Mouse (Mus musculus) neural tube, embryonic 12.5 days (tissue): ENCODE measurements around the gene Zswim1. TPM values are rescaled to one million over a fixed set of nuclear protein-coding genes. Genes with fewer than 3 reads are reported as not detected.

Experiments
- ATAC-seq: fragments of 200-750 bp; cut with Nextera tagmentation; 2 replicates; pipeline ENCODE4 v1.8.0; 2017; ENCODE audit warnings: low read depth, mild to moderate bottlenecking, moderate TSS enrichment, moderate library complexity; ENCODE audit not compliant: low FRiP score
- H3K27ac ChIP-seq: fragments of 300-500 bp; sonication (generic); 2 replicates; pipeline ENCODE4 v1.5.1; 2016
- H3K27me3 ChIP-seq: fragments of 300-500 bp; sonication (generic); replicated peaks from 2 replicates; pipeline ENCODE4 v1.6.1; 2016; ENCODE audit warnings: mild to moderate bottlenecking
- H3K36me3 ChIP-seq: fragments of 300-500 bp; sonication (generic); 2 replicates; pipeline ENCODE4 v1.6.1; 2016; ENCODE audit warnings: mild to moderate bottlenecking
- H3K4me1 ChIP-seq: fragments of 300-500 bp; sonication (generic); 2 replicates; pipeline ENCODE4 v1.6.1; 2016
- H3K4me2 ChIP-seq: fragments of 300-500 bp; sonication (generic); replicated peaks from 2 replicates; pipeline ENCODE4 v1.6.1; 2016; ENCODE audit warnings: mild to moderate bottlenecking
- H3K4me3 ChIP-seq: fragments of 300-500 bp; sonication (generic); 2 replicates; pipeline ENCODE4 v1.5.1; 2016
- H3K9ac ChIP-seq: fragments of 300-500 bp; sonication (generic); 2 replicates; pipeline ENCODE4 v1.6.1; 2016; ENCODE audit warnings: mild to moderate bottlenecking
- H3K9me3 ChIP-seq: fragments of 300-500 bp; sonication (generic); 2 replicates; pipeline ENCODE4 v1.6.1; 2016; ENCODE audit warnings: mild to moderate bottlenecking
- WGBS: fragments of 180-500 bp; shearing (Covaris S2); methylation state at CpG from one replicate; pipeline ENCODE4 v1.1.7; 2016; 5-methylcytosine and 5-hydroxymethylcytosine counted together
- polyA plus RNA-seq: library from polyadenylated mRNA; unstranded; fragments of >200 nt; fragmentation: Nextera tagmentation; extraction: Ambion mirVana; gene quantifications from 2 replicates; pipeline ENCODE4 v1.2.1, GENCODE M21; 2016

The Zswim1 gene
- polyA plus RNA-seq, 1 experiment from 2014 or later: 22.8 TPM

- H3K36me3 ChIP-seq: peaks cover 20% of the 10 kb centered on the region
- no peak overlapping the region for H3K4me2 ChIP-seq
- no peak overlapping the region for H3K4me3 ChIP-seq
- no peak overlapping the region for H3K9ac ChIP-seq
- H3K9me3 ChIP-seq: no peaks in the 10 kb centered on the region
- WGBS: 78% methylated on average over 5 of the region's 5 CpGs
- H3K27me3 ChIP-seq: no peaks in the 10 kb centered on the region
- ATAC-seq: no peak
- H3K27ac ChIP-seq: no peak overlapping the region
- H3K4me1 ChIP-seq: peaks cover 5% of the 10 kb centered on the region; the same call in 1 of the 2 replicates
These were observed 4.8 kb upstream of the Zswim1 start for GRCm38 (mm10) chr2:164817703-164818102.

GRCm38 (mm10) chr2:164821060-164821459 is 1.4 kb upstream of the Zswim1 start:
- H3K9me3 ChIP-seq: no peaks in the 10 kb centered on the region
- WGBS: 87% methylated on average over 6 of the region's 6 CpGs
- H3K4me2 ChIP-seq: no peak overlapping the region
- peaks cover 5% of the 10 kb centered on the region; the same call in 1 of the 2 replicates for H3K4me1 ChIP-seq
- H3K27ac ChIP-seq: no peak overlapping the region
- H3K4me3 ChIP-seq: no peak overlapping the region
- no peaks in the 10 kb centered on the region for H3K27me3 ChIP-seq
- ATAC-seq: no peak
- peaks cover 34% of the 10 kb centered on the region for H3K36me3 ChIP-seq
- H3K9ac ChIP-seq: no peak overlapping the region

GRCm38 (mm10) chr2:164823181-164823585 is 697 bp downstream of the Zswim1 start:
- H3K4me2 ChIP-seq: peak overlapping the region; percentile 67
- peak overlapping the region; percentile 68 for H3K9ac ChIP-seq
- H3K9me3 ChIP-seq: no peaks in the 10 kb centered on the region
- H3K27me3 ChIP-seq: no peaks in the 10 kb centered on the region
- peak overlapping the region; percentile 68 for H3K27ac ChIP-seq
- ATAC-seq: peak; percentile 80
- peaks cover 5% of the 10 kb centered on the region; the same call in 1 of the 2 replicates for H3K4me1 ChIP-seq
- 4% methylated on average over 10 of the region's 10 CpGs for WGBS
- H3K36me3 ChIP-seq: peaks cover 56% of the 10 kb centered on the region
- peak overlapping the region; percentile 69 for H3K4me3 ChIP-seq

- Histone ChIP-seq H3K9ac (no peak overlapping the region), H3K27me3 (no peaks in the 10 kb centered on the region), H3K4me2 (peak overlapping the region; percentile 67), H3K4me3 (no peak overlapping the region), H3K9me3 (no peaks in the 10 kb centered on the region; the same call in 1 of the 2 replicates), H3K36me3 (peaks cover 62% of the 10 kb centered on the region), H3K27ac (no peak overlapping the region), H3K4me1 (peaks cover 5% of the 10 kb centered on the region; the same call in 1 of the 2 replicates)
- 91% methylated on average over 4 of the region's 4 CpGs for WGBS
- ATAC-seq: no peak
These were observed 1.5 kb downstream of the Zswim1 start for GRCm38 (mm10) chr2:164823969-164824368.

GRCm38 (mm10) chr2:164825521-164825920 is 3.0 kb downstream of the Zswim1 start:
- H3K9me3 ChIP-seq: no peaks in the 10 kb centered on the region; the same call in 1 of the 2 replicates
- H3K4me1 ChIP-seq: peaks cover 5% of the 10 kb centered on the region; the same call in 1 of the 2 replicates
- ATAC-seq: no peak
- H3K27me3 ChIP-seq: no peaks in the 10 kb centered on the region
- H3K27ac ChIP-seq: no peak overlapping the region
- no peak overlapping the region for H3K4me3 ChIP-seq
- H3K4me2 ChIP-seq: no peak overlapping the region
- WGBS: 95% methylated on average over 17 of the region's 17 CpGs
- H3K9ac ChIP-seq: no peak overlapping the region
- peaks cover 54% of the 10 kb centered on the region for H3K36me3 ChIP-seq

GRCm38 (mm10) chr2:164827146-164827850 is 4.8 kb downstream of the Zswim1 start:
- 92% methylated on average over 16 of the region's 16 CpGs for WGBS
- Histone ChIP-seq H3K4me2 (no peak overlapping the region), H3K9ac (no peak overlapping the region), H3K4me3 (no peak overlapping the region), H3K4me1 (peaks cover 3% of the 10 kb centered on the region; the same call in 1 of the 2 replicates), H3K27me3 (no peaks in the 10 kb centered on the region), H3K36me3 (peaks cover 43% of the 10 kb centered on the region), H3K9me3 (no peaks in the 10 kb centered on the region; the same call in 1 of the 2 replicates), H3K27ac (no peak overlapping the region)
- no peak for ATAC-seq

- Histone ChIP-seq H3K36me3 (peaks cover 43% of the 10 kb centered on the region), H3K27ac (no peak within 1 kb of the TSS), H3K4me2 (no peak within 1 kb of the TSS), H3K9me3 (no peaks in the 10 kb centered on the region; the same call in 1 of the 2 replicates), H3K4me3 (no peak within 1 kb of the TSS), H3K27me3 (no peaks in the 10 kb centered on the region), H3K9ac (no peak within 1 kb of the TSS), H3K4me1 (peaks cover 7% of the 10 kb centered on the region)
- no peak for ATAC-seq
- WGBS: 90% methylated on average over 6 of the region's 6 CpGs
These were observed 6.0 kb downstream of the Zswim1 start, which contains the start of gene Spata25 for GRCm38 (mm10) chr2:164828437-164828836. Spata25 (minus strand) TSS chr2:164828537.

GRCm38 (mm10) chr2:164829090-164829489 is 6.6 kb downstream of the Zswim1 start:
- H3K9me3 ChIP-seq: no peaks in the 10 kb centered on the region; the same call in 1 of the 2 replicates
- WGBS: 98% methylated on average over 1 of the region's 1 CpGs
- no peak for ATAC-seq
- no peak overlapping the region for H3K4me2 ChIP-seq
- no peaks in the 10 kb centered on the region for H3K27me3 ChIP-seq
- H3K9ac ChIP-seq: no peak overlapping the region
- H3K4me3 ChIP-seq: no peak overlapping the region
- no peak overlapping the region for H3K27ac ChIP-seq
- H3K4me1 ChIP-seq: peaks cover 10% of the 10 kb centered on the region
- peaks cover 43% of the 10 kb centered on the region for H3K36me3 ChIP-seq

GRCm38 (mm10) chr2:164831029-164831428 is 8.5 kb downstream of the Zswim1 start:
- H3K4me1 ChIP-seq: peaks cover 22% of the 10 kb centered on the region
- no peak overlapping the region for H3K27ac ChIP-seq
- peaks cover 32% of the 10 kb centered on the region for H3K36me3 ChIP-seq
- no peaks in the 10 kb centered on the region; the same call in 1 of the 2 replicates for H3K9me3 ChIP-seq
- 88% methylated on average over 10 of the region's 10 CpGs for WGBS
- ATAC-seq: no peak
- H3K4me2 ChIP-seq: no peak overlapping the region
- no peaks in the 10 kb centered on the region for H3K27me3 ChIP-seq
- H3K9ac ChIP-seq: no peak overlapping the region
- no peak overlapping the region for H3K4me3 ChIP-seq

- H3K27me3 ChIP-seq: no peaks in the 10 kb centered on the region
- no peak; the same call in 1 of the 2 replicates for ATAC-seq
- peaks cover 28% of the 10 kb centered on the region for H3K36me3 ChIP-seq
- peak overlapping the region; percentile 92 for H3K4me2 ChIP-seq
- 63% methylated on average over 16 of the region's 16 CpGs for WGBS
- H3K9ac ChIP-seq: peak overlapping the region; percentile 64
- no peaks in the 10 kb centered on the region; the same call in 1 of the 2 replicates for H3K9me3 ChIP-seq
- H3K27ac ChIP-seq: no peak overlapping the region; the same call in 1 of the 2 replicates
- peak overlapping the region; percentile 61; the same call in 1 of the 2 replicates for H3K4me3 ChIP-seq
- peaks cover 22% of the 10 kb centered on the region for H3K4me1 ChIP-seq
These were observed 9.7 kb downstream of the Zswim1 start for GRCm38 (mm10) chr2:164832032-164832747.

GRCm38 (mm10) chr2:164832748-164833301 is 10.3 kb downstream of the Zswim1 start, which contains the start of gene Ctsa:
Ctsa (plus strand) TSS chr2:164832873.
- Histone ChIP-seq H3K4me2 (peak within 1 kb of the TSS; percentile 92), H3K4me3 (peak within 1 kb of the TSS; percentile 61), H3K27me3 (no peaks in the 10 kb centered on the region), H3K27ac (peak within 1 kb of the TSS; percentile 55; the same call in 1 of the 2 replicates), H3K36me3 (peaks cover 25% of the 10 kb centered on the region), H3K4me1 (peaks cover 22% of the 10 kb centered on the region), H3K9me3 (no peaks in the 10 kb centered on the region; the same call in 1 of the 2 replicates), H3K9ac (peak within 1 kb of the TSS; percentile 70)
- WGBS: 1% methylated on average over 35 of the region's 35 CpGs
- peak; percentile 57 for ATAC-seq
